Mouse (Mus musculus): ENCODE results near the gene Gpr35. TPM values are rescaled to one million over a fixed set of nuclear protein-coding genes. Genes with fewer than 3 reads are reported as not detected.

The Gpr35 gene
- under 1 TPM; 0.11 to 0.22 TPM for total RNA-seq (2021)

- no peak for DNase-seq (ENCODE audit: extremely low spot score in 1 of 2, low spot score in 2 of 2)
- intact Hi-C loops (cut with DNase I), result no loop called here
These were observed at the start of gene Gpr35 for GRCm38 (mm10) chr1:92950607-92951006. Gene Gpr35, plus strand, starts transcription at chr1:92950865.

GRCm38 (mm10) chr1:92902786-92903185, 47.9 kb upstream of the Gpr35 start, which contains the start of gene Ankmy1:
Gene Ankmy1, minus strand, starts transcription at chr1:92902906.
- peak; percentile 72 to 81 for DNase-seq (ENCODE audit: extremely low spot score in 1 of 2, low spot score in 2 of 2)
- intact Hi-C loops (cut with DNase I), result loop anchor here (5.0 kb wide), 1 partner anchor 55 kb away; no protein-coding TSS in a partner anchor

DNA sequence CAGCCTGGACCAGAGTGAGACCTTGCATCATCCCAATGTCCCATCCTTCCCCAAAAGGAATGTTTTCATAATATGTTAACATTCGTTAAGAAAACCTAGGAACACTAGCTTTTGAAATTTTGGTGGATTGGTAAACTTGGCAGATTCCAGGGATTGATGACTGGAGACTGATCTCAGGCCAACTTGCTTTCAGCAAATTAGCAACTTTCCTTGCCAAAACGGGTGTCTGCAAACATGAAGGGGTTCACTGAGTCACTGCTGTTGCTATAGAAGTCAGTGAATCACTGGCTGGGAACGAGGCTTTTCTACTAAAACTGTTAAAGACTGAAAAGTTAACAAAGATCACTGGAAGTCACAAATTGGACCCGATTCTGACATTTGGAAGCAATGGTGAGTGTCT, 47.0 kb upstream of the Gpr35 start:
- intact Hi-C loops (cut with DNase I), result loop anchor here (5.0 kb wide), 1 partner anchor 56 kb away; no protein-coding TSS in a partner anchor
- DNase-seq (ENCODE audit: extremely low spot score in 1 of 2, low spot score in 2 of 2), result no peak

GRCm38 (mm10) chr1:92905703-92906310, 44.9 kb upstream of the Gpr35 start:
- intact Hi-C loops (cut with DNase I), result no loop called here

DNA sequence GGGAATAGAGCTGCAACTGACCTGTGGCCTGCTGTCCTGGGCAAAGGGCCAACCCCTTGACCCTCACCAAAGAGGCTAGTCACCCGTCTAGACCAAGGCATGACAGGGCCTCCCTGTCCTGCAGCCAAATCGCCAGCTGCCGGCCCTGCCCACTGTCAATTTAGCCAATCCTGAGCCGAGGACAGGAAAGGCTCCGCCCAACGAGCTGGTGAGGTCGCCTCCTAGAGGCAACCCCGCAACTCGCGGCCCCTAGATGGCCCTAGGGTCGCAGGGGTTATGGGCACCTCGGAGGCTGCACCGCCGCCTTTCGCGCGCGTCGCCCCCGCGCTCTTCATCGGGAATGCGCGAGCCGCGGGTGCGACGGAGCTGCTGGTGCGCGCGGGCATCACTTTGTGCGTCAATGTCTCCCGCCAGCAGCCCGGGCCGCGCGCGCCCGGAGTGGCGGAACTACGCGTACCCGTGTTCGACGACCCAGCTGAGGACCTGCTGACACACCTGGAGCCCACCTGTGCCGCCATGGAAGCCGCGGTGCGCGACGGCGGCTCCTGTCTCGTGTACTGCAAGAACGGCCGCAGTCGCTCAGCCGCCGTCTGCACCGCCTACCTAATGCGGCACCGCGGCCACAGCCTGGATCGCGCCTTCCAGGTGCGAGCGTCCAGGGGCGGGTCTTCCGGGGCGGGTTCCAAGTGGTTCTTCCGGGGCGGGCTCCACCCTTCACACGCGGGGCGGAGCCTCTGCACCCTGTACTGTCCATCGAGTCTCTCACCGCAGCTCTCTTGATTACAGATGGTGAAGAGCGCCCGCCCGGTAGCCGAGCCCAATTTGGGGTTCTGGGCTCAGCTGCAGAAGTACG, 43.7 kb upstream of the Gpr35 start, which contains the start of gene Dusp28:
Gene Dusp28 (plus strand): TSS at position 203 of the 853 bp plus-strand sequence.
- peak; percentile 79 to 91 for DNase-seq (ENCODE audit: extremely low spot score in 1 of 2, low spot score in 2 of 2)
- intact Hi-C loops (cut with DNase I), result no loop called here

More at GRCm38 (mm10) chr1:92905703-92906310, 44.9 kb upstream of the Gpr35 start:
- peak in 1 of 2 experiments; percentile 33 for DNase-seq (ENCODE audit: extremely low spot score in 1 of 2, low spot score in 2 of 2)

GRCm38 (mm10) chr1:92907632-92908360, 42.9 kb upstream of the Gpr35 start:
- intact Hi-C loops (cut with DNase I), result no loop called here
- no peak for DNase-seq (ENCODE audit: extremely low spot score in 1 of 2, low spot score in 2 of 2)

- DNase-seq (ENCODE audit: extremely low spot score in 1 of 2, low spot score in 2 of 2), result no peak
- intact Hi-C loops (cut with DNase I), result no loop called here
These were observed 42.0 kb upstream of the Gpr35 start for GRCm38 (mm10) chr1:92908664-92909063.

- no peak for DNase-seq (ENCODE audit: extremely low spot score in 1 of 2, low spot score in 2 of 2)
- intact Hi-C loops (cut with DNase I), result no loop called here
These were observed 41.6 kb upstream of the Gpr35 start for GRCm38 (mm10) chr1:92909068-92909467.

- peak; percentile 70 to 87 for DNase-seq (ENCODE audit: extremely low spot score in 1 of 2, low spot score in 2 of 2)
- intact Hi-C loops (cut with DNase I), result no loop called here
These were observed 40.3 kb upstream of the Gpr35 start, which contains the start of gene Rnpepl1 for GRCm38 (mm10) chr1:92910239-92910885. Gene Rnpepl1, plus strand, starts transcription at chr1:92910783.

GRCm38 (mm10) chr1:92910925-92911720, 39.5 kb upstream of the Gpr35 start:
- intact Hi-C loops (cut with DNase I), result no loop called here
- peak in 1 of 2 experiments; percentile 87 for DNase-seq (ENCODE audit: extremely low spot score in 1 of 2, low spot score in 2 of 2)

- intact Hi-C loops (cut with DNase I), result no loop called here
These were observed 38.9 kb upstream of the Gpr35 start for GRCm38 (mm10) chr1:92911721-92912138.

DNA sequence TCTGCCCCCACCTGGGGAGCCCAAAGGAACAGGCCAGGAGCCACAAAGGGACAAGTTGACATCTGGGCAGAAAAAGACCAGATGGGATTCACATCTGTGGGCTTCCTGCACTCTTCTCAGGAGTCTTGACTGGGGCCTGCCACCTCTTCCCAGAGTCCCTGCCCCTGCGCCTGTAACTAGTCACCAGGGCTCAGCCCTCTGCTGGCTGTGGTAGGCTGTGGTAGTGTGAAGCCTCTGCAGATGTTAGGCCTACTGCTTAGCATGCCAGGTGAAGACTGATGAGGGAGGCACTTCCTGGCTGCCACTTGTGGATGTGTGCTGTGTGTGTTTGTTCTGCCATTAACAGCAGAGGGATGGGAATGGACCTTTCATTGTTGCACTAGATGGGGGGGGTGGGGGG, 38.4 kb upstream of the Gpr35 start:
- DNase-seq (ENCODE audit: extremely low spot score in 1 of 2, low spot score in 2 of 2), result no peak
- intact Hi-C loops (cut with DNase I), result no loop called here

More at GRCm38 (mm10) chr1:92911721-92912138, 38.9 kb upstream of the Gpr35 start:
- no peak for DNase-seq (ENCODE audit: extremely low spot score in 1 of 2, low spot score in 2 of 2)

DNA sequence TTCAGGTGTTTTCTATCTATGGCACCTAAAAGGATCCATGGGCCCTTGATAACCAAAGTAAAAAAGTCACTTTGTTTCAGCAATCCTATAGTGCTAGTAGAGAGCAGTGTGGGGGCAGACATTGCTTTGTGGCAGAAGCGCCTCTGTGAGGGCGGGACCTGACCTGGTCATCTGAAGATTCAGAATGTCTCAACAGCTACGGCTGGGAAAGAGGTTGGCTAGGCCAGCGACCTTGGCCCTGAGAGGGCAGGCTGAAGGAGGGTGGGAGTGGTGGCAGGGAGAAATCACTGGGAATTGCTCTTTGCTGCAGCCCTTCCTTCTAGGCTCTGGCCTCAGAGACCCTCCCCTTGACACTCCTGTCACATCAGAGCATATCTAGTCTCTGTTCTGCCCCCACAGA, 36.4 kb upstream of the Gpr35 start:
- intact Hi-C loops (cut with DNase I), result no loop called here
- DNase-seq (ENCODE audit: extremely low spot score in 1 of 2, low spot score in 2 of 2), result no peak

DNA sequence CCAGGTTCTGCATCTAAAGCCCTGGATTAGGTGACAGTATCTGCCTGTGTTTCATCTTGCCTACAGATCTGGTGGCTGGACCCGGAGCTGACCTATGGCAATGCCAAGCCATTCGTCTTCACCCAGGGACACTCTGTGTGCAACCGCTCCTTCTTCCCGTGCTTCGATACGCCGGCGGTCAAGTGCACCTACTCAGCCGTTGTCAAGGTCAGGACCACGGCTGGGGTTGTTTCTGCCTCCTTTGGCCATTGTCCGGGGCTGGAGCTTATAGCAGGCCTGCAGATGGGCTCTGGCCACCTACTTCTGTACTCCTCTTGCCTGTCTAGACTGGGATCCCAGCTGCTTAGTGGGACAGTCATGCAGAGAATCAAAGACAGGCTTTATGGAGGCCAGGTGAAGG, 35.7 kb upstream of the Gpr35 start:
- no peak for DNase-seq (ENCODE audit: extremely low spot score in 1 of 2, low spot score in 2 of 2)
- intact Hi-C loops (cut with DNase I), result no loop called here

DNA sequence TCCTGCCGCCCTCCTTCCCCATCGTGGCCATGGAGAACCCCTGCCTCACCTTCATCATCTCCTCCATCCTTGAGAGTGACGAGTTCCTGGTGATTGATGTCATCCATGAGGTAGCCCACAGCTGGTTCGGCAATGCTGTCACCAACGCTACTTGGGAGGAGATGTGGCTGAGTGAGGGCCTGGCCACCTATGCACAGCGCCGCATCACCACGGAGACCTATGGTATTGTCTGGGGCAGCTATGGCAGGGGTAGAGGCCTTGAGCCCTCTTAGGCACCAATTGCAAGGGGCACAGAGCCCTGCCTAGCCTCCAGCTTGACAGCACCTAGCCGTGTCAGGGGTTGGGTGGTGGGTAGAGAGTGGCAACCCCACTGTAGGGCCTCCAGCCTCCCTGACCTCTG, 33.9 kb upstream of the Gpr35 start:
- DNase-seq (ENCODE audit: extremely low spot score in 1 of 2, low spot score in 2 of 2), result peak in 1 of 2 experiments; percentile 17
- intact Hi-C loops (cut with DNase I), result no loop called here

DNA sequence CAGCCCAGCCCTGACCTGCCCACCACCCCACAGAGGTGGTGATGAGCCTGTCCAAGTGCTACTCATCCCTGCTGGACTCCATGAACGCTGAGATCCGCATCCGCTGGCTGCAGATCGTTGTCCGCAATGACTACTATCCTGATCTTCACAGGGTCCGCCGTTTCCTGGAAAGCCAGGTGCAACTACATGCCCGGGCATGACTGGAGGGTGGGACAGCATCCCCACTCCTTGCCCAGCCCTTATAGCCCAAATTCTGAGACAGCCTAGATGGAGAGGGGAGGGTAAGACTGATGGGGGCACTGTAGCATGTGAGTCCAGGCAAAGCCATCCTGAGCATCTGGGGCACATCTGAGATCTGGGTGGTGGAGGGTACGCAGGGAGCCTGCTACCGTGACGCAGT, 31.5 kb upstream of the Gpr35 start:
- intact Hi-C loops (cut with DNase I), result no loop called here
- DNase-seq (ENCODE audit: extremely low spot score in 1 of 2, low spot score in 2 of 2), result no peak

GRCm38 (mm10) chr1:92919775-92920174, 30.9 kb upstream of the Gpr35 start:
- intact Hi-C loops (cut with DNase I), result no loop called here
- DNase-seq (ENCODE audit: extremely low spot score in 1 of 2, low spot score in 2 of 2), result peak in 1 of 2 experiments; percentile 58

All from left cerebral cortex, postnatal 10 days (tissue).